Mouse (Mus musculus) neural tube, embryonic 12.5 days (tissue): Measurements from ENCODE around the gene Siva1. TPM values are rescaled to one million over a fixed set of nuclear protein-coding genes. Genes with fewer than 3 reads are reported as not detected.

Source experiments
- ATAC-seq: fragments of 200-750 bp; cut with Nextera tagmentation; 2 replicates; pipeline ENCODE4 v1.8.0; 2017; ENCODE audit warnings: low read depth, mild to moderate bottlenecking, moderate TSS enrichment, moderate library complexity; ENCODE audit not compliant: low FRiP score
- H3K27ac ChIP-seq: fragments of 300-500 bp; sonication (generic); 2 replicates; pipeline ENCODE4 v1.5.1; 2016
- H3K27me3 ChIP-seq: fragments of 300-500 bp; sonication (generic); replicated peaks from 2 replicates; pipeline ENCODE4 v1.6.1; 2016; ENCODE audit warnings: mild to moderate bottlenecking
- H3K36me3 ChIP-seq: fragments of 300-500 bp; sonication (generic); 2 replicates; pipeline ENCODE4 v1.6.1; 2016; ENCODE audit warnings: mild to moderate bottlenecking
- H3K4me1 ChIP-seq: fragments of 300-500 bp; sonication (generic); 2 replicates; pipeline ENCODE4 v1.6.1; 2016
- H3K4me2 ChIP-seq: fragments of 300-500 bp; sonication (generic); replicated peaks from 2 replicates; pipeline ENCODE4 v1.6.1; 2016; ENCODE audit warnings: mild to moderate bottlenecking
- H3K4me3 ChIP-seq: fragments of 300-500 bp; sonication (generic); 2 replicates; pipeline ENCODE4 v1.5.1; 2016
- H3K9ac ChIP-seq: fragments of 300-500 bp; sonication (generic); 2 replicates; pipeline ENCODE4 v1.6.1; 2016; ENCODE audit warnings: mild to moderate bottlenecking
- H3K9me3 ChIP-seq: fragments of 300-500 bp; sonication (generic); 2 replicates; pipeline ENCODE4 v1.6.1; 2016; ENCODE audit warnings: mild to moderate bottlenecking
- WGBS: fragments of 180-500 bp; shearing (Covaris S2); methylation state at CpG from one replicate; pipeline ENCODE4 v1.1.7; 2016; 5-methylcytosine and 5-hydroxymethylcytosine counted together
- polyA plus RNA-seq: library from polyadenylated mRNA; unstranded; fragments of >200 nt; fragmentation: Nextera tagmentation; extraction: Ambion mirVana; gene quantifications from 2 replicates; pipeline ENCODE4 v1.2.1, GENCODE M21; 2016

The Siva1 gene
- polyA plus RNA-seq, 1 experiment from 2014 or later, result 108 TPM

- H3K9ac ChIP-seq, result peak within 1 kb of the TSS; percentile 100
- H3K9me3 ChIP-seq, result no peaks in the 10 kb centered on the region
- H3K4me1 ChIP-seq, result peaks cover 68% of the 10 kb centered on the region
- H3K27me3 ChIP-seq, result peaks cover 24% of the 10 kb centered on the region
- H3K27ac ChIP-seq, result peak within 1 kb of the TSS; percentile 87
- H3K36me3 ChIP-seq, result peaks cover 21% of the 10 kb centered on the region
- H3K4me3 ChIP-seq, result peak within 1 kb of the TSS; percentile 98
- 0 out of 2 replicates have a peak, but pooled peaks have one; percentile 7 for ATAC-seq
- H3K4me2 ChIP-seq, result peak within 1 kb of the TSS; percentile 89
- under 1% methylated on average over 57 of the region's 70 CpGs for WGBS
Observed at GRCm38 (mm10) chr12:112674132-112675011, 29.9 kb downstream of the Siva1 start, which contains the start of gene Akt1. TSS of gene Akt1 (minus strand) at chr12:112674884.

GRCm38 (mm10) chr12:112675245-112676035 lies 31.0 kb downstream of the Siva1 start:
- Histone ChIP-seq H3K27me3 (peaks cover 35% of the 10 kb centered on the region), H3K9me3 (no peaks in the 10 kb centered on the region), H3K4me2 (peak overlapping the region; percentile 89), H3K4me1 (peaks cover 65% of the 10 kb centered on the region), H3K9ac (no peak overlapping the region), H3K4me3 (peak overlapping the region; percentile 98), H3K36me3 (peaks cover 11% of the 10 kb centered on the region), H3K27ac (0 out of 2 replicates have a peak overlapping the region, but pooled peaks have one; percentile 46)
- peak; percentile 34 for ATAC-seq
- 13% methylated on average over 18 of the region's 18 CpGs for WGBS

- 63% methylated on average over 5 of the region's 5 CpGs for WGBS
- Histone ChIP-seq H3K36me3 (no peaks in the 10 kb centered on the region), H3K4me1 (peaks cover 49% of the 10 kb centered on the region), H3K27ac (no peak overlapping the region), H3K9ac (no peak overlapping the region), H3K4me3 (no peak overlapping the region), H3K27me3 (peaks cover 48% of the 10 kb centered on the region), H3K4me2 (no peak overlapping the region), H3K9me3 (no peaks in the 10 kb centered on the region)
- no peak for ATAC-seq
Observed at GRCm38 (mm10) chr12:112677076-112677475, 32.6 kb downstream of the Siva1 start.

GRCm38 (mm10) chr12:112677943-112678554 lies 33.6 kb downstream of the Siva1 start:
- WGBS, result 20% methylated on average over 19 of the region's 19 CpGs
- H3K4me1 ChIP-seq, result peaks cover 39% of the 10 kb centered on the region
- H3K9ac ChIP-seq, result peak overlapping the region; percentile 67
- no peaks in the 10 kb centered on the region for H3K9me3 ChIP-seq
- H3K27me3 ChIP-seq, result peaks cover 48% of the 10 kb centered on the region
- no peaks in the 10 kb centered on the region for H3K36me3 ChIP-seq
- peak overlapping the region; percentile 95 for H3K4me2 ChIP-seq
- peak overlapping the region; percentile 64 for H3K4me3 ChIP-seq
- H3K27ac ChIP-seq, result no peak overlapping the region
- ATAC-seq, result no peak

GRCm38 (mm10) chr12:112678555-112679026 lies 34.1 kb downstream of the Siva1 start, which contains the start of gene Zbtb42:
TSS of gene Zbtb42 (plus strand) at chr12:112678828.
- WGBS, result under 1% methylated on average over 60 of the region's 60 CpGs
- peak within 1 kb of the TSS; percentile 67 for H3K9ac ChIP-seq
- ATAC-seq, result peak; percentile 42
- peak within 1 kb of the TSS; percentile 95 for H3K4me2 ChIP-seq
- peak within 1 kb of the TSS; percentile 64 for H3K4me3 ChIP-seq
- no peaks in the 10 kb centered on the region for H3K9me3 ChIP-seq
- no peak within 1 kb of the TSS for H3K27ac ChIP-seq
- no peaks in the 10 kb centered on the region for H3K36me3 ChIP-seq
- H3K4me1 ChIP-seq, result peaks cover 35% of the 10 kb centered on the region
- peaks cover 48% of the 10 kb centered on the region for H3K27me3 ChIP-seq

- Histone ChIP-seq H3K9ac (peak overlapping the region; percentile 67), H3K36me3 (no peaks in the 10 kb centered on the region), H3K27me3 (peaks cover 48% of the 10 kb centered on the region), H3K4me3 (peak overlapping the region; percentile 64), H3K4me1 (peaks cover 34% of the 10 kb centered on the region), H3K9me3 (no peaks in the 10 kb centered on the region), H3K27ac (no peak overlapping the region), H3K4me2 (peak overlapping the region; percentile 95)
- peak; percentile 10; the same call in 1 of the 2 replicates for ATAC-seq
- 3% methylated on average over 82 of the region's 87 CpGs for WGBS
Observed at GRCm38 (mm10) chr12:112679027-112679996, 34.8 kb downstream of the Siva1 start.

- 50% methylated on average over 7 of the region's 7 CpGs for WGBS
- Histone ChIP-seq H3K4me2 (no peak overlapping the region), H3K27ac (no peak overlapping the region), H3K4me1 (peaks cover 17% of the 10 kb centered on the region), H3K4me3 (no peak overlapping the region), H3K36me3 (no peaks in the 10 kb centered on the region), H3K27me3 (peaks cover 33% of the 10 kb centered on the region), H3K9me3 (no peaks in the 10 kb centered on the region), H3K9ac (no peak overlapping the region)
- ATAC-seq, result no peak
Observed at GRCm38 (mm10) chr12:112683351-112683750, 38.9 kb downstream of the Siva1 start.

GRCm38 (mm10) chr12:112688458-112688857 lies 44.0 kb downstream of the Siva1 start:
- H3K36me3 ChIP-seq, result no peaks in the 10 kb centered on the region
- H3K4me1 ChIP-seq, result peaks cover 10% of the 10 kb centered on the region
- no peak overlapping the region for H3K9ac ChIP-seq
- H3K4me2 ChIP-seq, result no peak overlapping the region
- no peak for ATAC-seq
- no peak overlapping the region for H3K4me3 ChIP-seq
- no peaks in the 10 kb centered on the region for H3K9me3 ChIP-seq
- 78% methylated on average over 15 of the region's 15 CpGs for WGBS
- no peaks in the 10 kb centered on the region for H3K27me3 ChIP-seq
- H3K27ac ChIP-seq, result no peak overlapping the region

- Histone ChIP-seq H3K4me2 (peak overlapping the region; percentile 90), H3K4me3 (peak overlapping the region; percentile 65), H3K27me3 (0 out of 2 replicates have a peak, but pooled peaks cover 6% of the 10 kb centered on the region), H3K9me3 (no peaks in the 10 kb centered on the region), H3K27ac (peak overlapping the region; percentile 77), H3K36me3 (no peaks in the 10 kb centered on the region), H3K9ac (peak overlapping the region; percentile 80), H3K4me1 (peaks cover 18% of the 10 kb centered on the region)
- peak; percentile 94 for ATAC-seq
- 3% methylated on average over 54 of the region's 54 CpGs for WGBS
Observed at GRCm38 (mm10) chr12:112693185-112694126, 49.0 kb downstream of the Siva1 start.

- H3K9ac ChIP-seq, result peak overlapping the region; percentile 80
- peak overlapping the region; percentile 90 for H3K4me2 ChIP-seq
- H3K4me3 ChIP-seq, result peak overlapping the region; percentile 65; the same call in 1 of the 2 replicates
- H3K27me3 ChIP-seq, result 0 out of 2 replicates have a peak, but pooled peaks cover 6% of the 10 kb centered on the region
- whole genome bisulfite sequencing, result 84% methylated on average over 10 of the region's 10 CpGs
- peaks cover 18% of the 10 kb centered on the region for H3K4me1 ChIP-seq
- H3K27ac ChIP-seq, result peak overlapping the region; percentile 77
- no peaks in the 10 kb centered on the region for H3K36me3 ChIP-seq
- ATAC-seq, result no peak
- H3K9me3 ChIP-seq, result no peaks in the 10 kb centered on the region
Observed at GRCm38 (mm10) chr12:112694127-112694475, 49.6 kb downstream of the Siva1 start.
